Mouse (Mus musculus) forebrain, postnatal 0 days (tissue): Measurements from ENCODE around the gene Arhgap31. TPM values are rescaled to one million over a fixed set of nuclear protein-coding genes. Genes with fewer than 3 reads are reported as not detected.
"Not testable (repeated sequence)": the region's sequence is repeated elsewhere in the genome, so short reads cannot be mapped to it uniquely, and the experiment has no call there.

Experiments used
- ATAC-seq: fragments of 200-750 bp; cut with Nextera tagmentation; 2 replicates; pipeline ENCODE4 v1.8.0; 2017; ENCODE audit warnings: mild to moderate bottlenecking, moderate library complexity
- DNase-seq: peaks from one replicate; pipeline ENCODE4 v3.0.0-alpha.2; 2015
- H3K27ac ChIP-seq: fragments of 300-500 bp; sonication (generic); 2 replicates; pipeline ENCODE4 v1.5.1; 2014; ENCODE audit warnings: low read depth, mild to moderate bottlenecking, antibody characterized with exemption, low read length, moderate library complexity, mixed read lengths
- H3K27me3 ChIP-seq: fragments of 300-500 bp; sonication (generic); 2 replicates; pipeline ENCODE4 v1.6.1; 2014; ENCODE audit warnings: mild to moderate bottlenecking, low read length, mixed read lengths; ENCODE audit not compliant: insufficient read depth
- H3K36me3 ChIP-seq: fragments of 300-500 bp; sonication (generic); 2 replicates; pipeline ENCODE4 v1.6.1; 2014; ENCODE audit warnings: mild to moderate bottlenecking, moderate library complexity; ENCODE audit not compliant: insufficient read depth
- H3K4me1 ChIP-seq: fragments of 300-500 bp; sonication (generic); 2 replicates; pipeline ENCODE4 v1.6.1; 2014; ENCODE audit warnings: antibody characterized with exemption; ENCODE audit not compliant: insufficient read depth
- H3K4me2 ChIP-seq: fragments of 300-500 bp; sonication (generic); 2 replicates; pipeline ENCODE4 v1.6.1; 2014; ENCODE audit warnings: low read depth, mild to moderate bottlenecking, moderate library complexity
- H3K4me3 ChIP-seq: fragments of 300-500 bp; sonication (generic); 2 replicates; pipeline ENCODE4 v1.5.1; 2014; ENCODE audit warnings: low read depth, low read length, mixed read lengths
- H3K9ac ChIP-seq: fragments of 300-500 bp; sonication (generic); 2 replicates; pipeline ENCODE4 v1.6.1; 2014; ENCODE audit warnings: mild to moderate bottlenecking
- H3K9me3 ChIP-seq: fragments of 300-500 bp; sonication (generic); 2 replicates; pipeline ENCODE4 v1.6.1; 2016; ENCODE audit warnings: low read length
- CTCF ChIP-seq: sonication (generic); IDR thresholded peaks from 2 replicates; pipeline ENCODE4 v1.5.1; 2016; ENCODE audit warnings: antibody characterized with exemption, control low read depth, low read depth
- WGBS: fragments of 180-500 bp; shearing (Covaris S2); extraction: QIAGEN DNeasy Blood & Tissue Kit; methylation state at CpG from one replicate; pipeline ENCODE4 v1.1.7; 2014; 5-methylcytosine and 5-hydroxymethylcytosine counted together
- polyA plus RNA-seq: library from polyadenylated mRNA; unstranded; fragments of >200 nt; fragmentation: Nextera tagmentation; extraction: Ambion mirVana; gene quantifications from 2 replicates; pipeline ENCODE4 v1.2.1, GENCODE M21; 2015
- total RNA-seq: library from RNA; depleted of rRNA; stranded (reverse); fragments of >200 nt; gene quantifications from 2 replicates; pipeline ENCODE4 v1.2.3, GENCODE M21; 2014

The Arhgap31 gene
- total and polyA plus RNA-seq, 2 experiments from 2014 or later = 2.4 to 9.6 TPM

GRCm38 (mm10) chr16:38688531-38689264, 24.4 kb downstream of the Arhgap31 start:
- Histone ChIP-seq H3K9me3 (no peaks in the 10 kb centered on the region), H3K9ac (no peak overlapping the region), H3K4me1 (no peaks in the 10 kb centered on the region; the same call in 1 of the 2 replicates), H3K27me3 (no peaks in the 10 kb centered on the region), H3K4me3 (no peak overlapping the region), H3K27ac (no peak overlapping the region), H3K36me3 (no peaks in the 10 kb centered on the region), H3K4me2 (no peak overlapping the region)
- no peak for TF ChIP-seq CTCF
- ATAC-seq = no peak
- WGBS = 68% methylated on average over 12 of the region's 12 CpGs
- DNase-seq = no peak

GRCm38 (mm10) chr16:38687673-38688072, 25.4 kb downstream of the Arhgap31 start:
- peak; percentile 10; the same call in 1 of the 2 replicates for ATAC-seq
- H3K4me1 ChIP-seq = no peaks in the 10 kb centered on the region; the same call in 1 of the 2 replicates
- peak; percentile 35 for DNase-seq
- no peaks in the 10 kb centered on the region for H3K36me3 ChIP-seq
- no peaks in the 10 kb centered on the region for H3K27me3 ChIP-seq
- H3K9ac ChIP-seq = no peak overlapping the region
- no peak overlapping the region for H3K4me3 ChIP-seq
- H3K4me2 ChIP-seq = no peak overlapping the region
- WGBS = 46% methylated on average over 6 of the region's 6 CpGs
- H3K9me3 ChIP-seq = no peaks in the 10 kb centered on the region
- no peak overlapping the region for H3K27ac ChIP-seq
- no peak for TF ChIP-seq CTCF

GRCm38 (mm10) chr16:38683094-38683493, 30.0 kb downstream of the Arhgap31 start:
- Histone ChIP-seq H3K9me3 (no peaks in the 10 kb centered on the region), H3K27ac (no peak overlapping the region), H3K27me3 (no peaks in the 10 kb centered on the region), H3K4me1 (no peaks in the 10 kb centered on the region; the same call in 1 of the 2 replicates), H3K36me3 (no peaks in the 10 kb centered on the region), H3K9ac (no peak overlapping the region), H3K4me2 (no peak overlapping the region), H3K4me3 (no peak overlapping the region)
- TF ChIP-seq CTCF = no peak
- DNase-seq (no peak), ATAC-seq (no peak)
- WGBS = 70% methylated on average over 7 of the region's 7 CpGs

DNA sequence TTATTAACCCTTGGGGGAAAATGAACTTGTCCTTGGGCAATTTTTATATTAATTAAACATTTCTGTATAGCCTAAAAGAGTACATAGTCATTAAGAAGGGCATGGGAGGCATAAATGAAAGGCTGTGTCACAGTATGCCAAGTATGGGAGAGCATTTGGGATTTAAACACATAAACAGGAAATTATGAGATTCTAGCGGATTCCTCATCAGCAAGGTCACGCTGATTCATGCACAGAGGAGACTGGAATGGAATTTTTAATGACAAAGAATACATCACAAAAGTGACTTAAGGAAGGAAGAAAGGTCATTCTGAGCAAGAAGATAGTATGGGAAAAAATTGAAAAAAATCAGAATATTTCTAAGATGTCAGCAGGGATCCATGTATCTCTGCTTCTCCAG, 31.8 kb downstream of the Arhgap31 start:
- DNase-seq (no peak), ATAC-seq (no peak)
- no peak overlapping the region for H3K4me2 ChIP-seq
- H3K36me3 ChIP-seq = no peaks in the 10 kb centered on the region
- TF ChIP-seq CTCF = no peak
- H3K4me1 ChIP-seq = no peaks in the 10 kb centered on the region
- H3K27me3 ChIP-seq = no peaks in the 10 kb centered on the region
- no peak overlapping the region for H3K27ac ChIP-seq
- 90% methylated on average over 2 of the region's 2 CpGs for WGBS
- H3K9me3 ChIP-seq = no peaks in the 10 kb centered on the region
- H3K4me3 ChIP-seq = no peak overlapping the region
- H3K9ac ChIP-seq = no peak overlapping the region

GRCm38 (mm10) chr16:38679431-38680021, 33.5 kb downstream of the Arhgap31 start:
- Histone ChIP-seq H3K4me1 (no peaks in the 10 kb centered on the region), H3K9ac (no peak overlapping the region), H3K27me3 (no peaks in the 10 kb centered on the region), H3K27ac (no peak overlapping the region), H3K36me3 (no peaks in the 10 kb centered on the region), H3K4me3 (no peak overlapping the region), H3K9me3 (no peaks in the 10 kb centered on the region), H3K4me2 (no peak overlapping the region)
- ATAC-seq (no peak), DNase-seq (no peak)
- 58% methylated on average over 12 of the region's 12 CpGs for WGBS
- no peak for TF ChIP-seq CTCF

DNA sequence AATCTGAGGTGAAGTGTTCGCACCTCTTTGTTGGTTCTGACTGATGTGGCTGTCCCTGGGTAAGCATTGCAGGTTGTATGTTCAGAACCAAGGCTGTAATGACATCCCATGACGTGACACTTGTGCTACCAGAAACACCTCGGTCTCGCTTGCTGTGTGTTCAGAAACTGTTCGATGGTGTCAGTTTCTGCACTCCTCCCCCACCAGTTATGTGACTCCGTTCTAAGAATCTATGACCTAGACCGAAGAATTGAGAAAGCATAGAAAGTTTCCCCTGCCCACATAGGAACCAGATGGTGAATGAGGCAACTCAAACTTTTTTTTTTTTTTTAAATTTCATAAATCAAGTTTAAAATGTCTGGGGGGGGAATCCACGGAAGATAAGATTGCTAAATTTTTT, 34.2 kb downstream of the Arhgap31 start:
- 93% methylated on average over 8 of the region's 8 CpGs for WGBS
- TF ChIP-seq CTCF = no peak
- Histone ChIP-seq H3K4me2 (no peak overlapping the region), H3K27ac (no peak overlapping the region), H3K27me3 (no peaks in the 10 kb centered on the region), H3K9me3 (no peaks in the 10 kb centered on the region), H3K9ac (no peak overlapping the region), H3K4me3 (no peak overlapping the region), H3K36me3 (no peaks in the 10 kb centered on the region), H3K4me1 (no peaks in the 10 kb centered on the region)
- DNase-seq (no peak), ATAC-seq (no peak)

GRCm38 (mm10) chr16:38677941-38678340, 35.1 kb downstream of the Arhgap31 start:
- H3K4me2 ChIP-seq, DNase-seq, H3K27ac ChIP-seq, ATAC-seq, H3K9me3 ChIP-seq, H3K27me3 ChIP-seq, H3K4me3 ChIP-seq, H3K36me3 ChIP-seq, H3K4me1 ChIP-seq, H3K9ac ChIP-seq: not testable (repeated sequence)
- WGBS = 82% methylated on average over 2 of the region's 2 CpGs
